Mouse (Mus musculus): ENCODE measurements around the gene Olfr983. TPM values are rescaled to one million over a fixed set of nuclear protein-coding genes. Genes with fewer than 3 reads are reported as not detected.

Olfr983 gene
- not detected in 2 replicates for polyA plus RNA-seq (2012; rRNA removed)

GRCm38 (mm10) chr9:40093495-40093894 lies at the start of gene Olfr983:
Gene Olfr983, minus strand, starts transcription at chr9:40093595.

GRCm38 (mm10) chr9:40130084-40130483 lies 36.7 kb upstream of the Olfr983 start, which contains the start of gene Olfr985:
Gene Olfr985, minus strand, starts transcription at chr9:40130184.

GRCm38 (mm10) chr9:40114106-40114505 lies 20.7 kb upstream of the Olfr983 start, which contains the start of gene Olfr984:
Gene Olfr984, minus strand, starts transcription at chr9:40114206.

GRCm38 (mm10) chr9:40073529-40073928 lies 19.9 kb downstream of the Olfr983 start, which contains the start of gene Olfr982:
Gene Olfr982, plus strand, starts transcription at chr9:40073829.

Other genes with a start within 250 kb of the Olfr983 start
- not detected in 2 replicates for gene Olfr972, start 227.2 kb downstream of the Olfr983 start, polyA plus RNA-seq (2012; rRNA removed)
- not detected in 2 replicates for gene Olfr229, start 186.3 kb downstream of the Olfr983 start, polyA plus RNA-seq (2012; rRNA removed)
- gene Olfr974, start 156.1 kb downstream of the Olfr983 start, polyA plus RNA-seq (2012; rRNA removed) = not detected in 2 replicates
- not detected in 2 replicates for gene Olfr975, start 141.5 kb downstream of the Olfr983 start, polyA plus RNA-seq (2012; rRNA removed)
- not detected in 2 replicates for gene Olfr976, start 132.5 kb downstream of the Olfr983 start, polyA plus RNA-seq (2012; rRNA removed)
- not detected in 2 replicates for gene Olfr978, start 101.5 kb downstream of the Olfr983 start, polyA plus RNA-seq (2012; rRNA removed)
- gene Olfr979, start 90.1 kb downstream of the Olfr983 start, polyA plus RNA-seq (2012; rRNA removed) = not detected in 2 replicates
- not detected in 2 replicates for gene Olfr980, start 84.0 kb downstream of the Olfr983 start, polyA plus RNA-seq (2012; rRNA removed)
- gene Olfr981, start 72.1 kb downstream of the Olfr983 start, polyA plus RNA-seq (2012; rRNA removed) = not detected in 2 replicates
- gene Olfr982, start 19.8 kb downstream of the Olfr983 start, polyA plus RNA-seq (2012; rRNA removed) = not detected in 2 replicates
- not detected in 2 replicates for gene Olfr984, start 20.6 kb upstream of the Olfr983 start, polyA plus RNA-seq (2012; rRNA removed)
- gene Olfr985, start 36.6 kb upstream of the Olfr983 start, polyA plus RNA-seq (2012; rRNA removed) = not detected in 2 replicates
- gene Tmem225, start 54.5 kb upstream of the Olfr983 start, polyA plus RNA-seq (2012; rRNA removed) = not detected in 2 replicates
- not detected in 2 replicates for gene Olfr986, start 87.3 kb upstream of the Olfr983 start, polyA plus RNA-seq (2012; rRNA removed)
- gene Zfp202, start 98.7 kb upstream of the Olfr983 start, polyA plus RNA-seq (2012; rRNA removed) = 0.66 and 0.77 TPM in 2 replicates
- gene Scn3b, start 175.6 kb upstream of the Olfr983 start, polyA plus RNA-seq (2012; rRNA removed) = 0.05 and 0.44 TPM in 2 replicates

All from liver, embryonic 14 days (tissue).